Mouse (Mus musculus) forebrain, embryonic 15.5 days (tissue): ENCODE measurements at regions not wholly inside any gene's neighbourhood (a gene's known extent, or its start where the extent isn't known, plus 50 kb on each side); places are given as distances from the start of the nearest gene placed in this dataset.
A peak's percentile ranks its signal among the peaks of the same experiment; 100 is the strongest.
"Not testable (repeated sequence)": the region's sequence is repeated elsewhere in the genome, so short reads cannot be mapped to it uniquely, and the experiment has no call there.

Experiments
- ATAC-seq: fragments of 200-750 bp; cut with Nextera tagmentation; replicated peaks from 2 replicates; pipeline ENCODE4 v1.8.0; 2017; ENCODE audit warnings: mild to moderate bottlenecking, moderate TSS enrichment, moderate library complexity
- H3K27ac ChIP-seq: fragments of 300-500 bp; sonication (generic); replicated peaks from 2 replicates; pipeline ENCODE4 v1.5.1; 2015; ENCODE audit warnings: mild to moderate bottlenecking, inconsistent platforms
- H3K27me3 ChIP-seq: fragments of 300-500 bp; sonication (generic); 2 replicates; pipeline ENCODE4 v1.6.1; 2015; ENCODE audit warnings: inconsistent platforms
- H3K36me3 ChIP-seq: fragments of 300-500 bp; sonication (generic); 2 replicates; pipeline ENCODE4 v1.6.1; 2015; ENCODE audit warnings: mild to moderate bottlenecking, inconsistent platforms
- H3K4me1 ChIP-seq: fragments of 300-500 bp; sonication (generic); 2 replicates; pipeline ENCODE4 v1.6.1; 2015; ENCODE audit warnings: inconsistent platforms
- H3K4me2 ChIP-seq: fragments of 300-500 bp; sonication (generic); replicated peaks from 2 replicates; pipeline ENCODE4 v1.6.1; 2015; ENCODE audit warnings: mild to moderate bottlenecking, inconsistent platforms
- H3K4me3 ChIP-seq: fragments of 300-500 bp; sonication (generic); 2 replicates; pipeline ENCODE4 v1.5.1; 2015; ENCODE audit warnings: mild to moderate bottlenecking, inconsistent platforms
- H3K9ac ChIP-seq: fragments of 300-500 bp; sonication (generic); replicated peaks from 2 replicates; pipeline ENCODE4 v1.6.1; 2015; ENCODE audit warnings: mild to moderate bottlenecking, inconsistent platforms
- H3K9me3 ChIP-seq: fragments of 300-500 bp; sonication (generic); 2 replicates; pipeline ENCODE4 v1.6.1; 2016; ENCODE audit warnings: inconsistent platforms
- WGBS: fragments of 180-500 bp; shearing (Covaris S2); methylation state at CpG from one replicate; pipeline ENCODE4 v1.1.7; 2015; ENCODE audit warnings: mixed read lengths; 5-methylcytosine and 5-hydroxymethylcytosine counted together

DNA sequence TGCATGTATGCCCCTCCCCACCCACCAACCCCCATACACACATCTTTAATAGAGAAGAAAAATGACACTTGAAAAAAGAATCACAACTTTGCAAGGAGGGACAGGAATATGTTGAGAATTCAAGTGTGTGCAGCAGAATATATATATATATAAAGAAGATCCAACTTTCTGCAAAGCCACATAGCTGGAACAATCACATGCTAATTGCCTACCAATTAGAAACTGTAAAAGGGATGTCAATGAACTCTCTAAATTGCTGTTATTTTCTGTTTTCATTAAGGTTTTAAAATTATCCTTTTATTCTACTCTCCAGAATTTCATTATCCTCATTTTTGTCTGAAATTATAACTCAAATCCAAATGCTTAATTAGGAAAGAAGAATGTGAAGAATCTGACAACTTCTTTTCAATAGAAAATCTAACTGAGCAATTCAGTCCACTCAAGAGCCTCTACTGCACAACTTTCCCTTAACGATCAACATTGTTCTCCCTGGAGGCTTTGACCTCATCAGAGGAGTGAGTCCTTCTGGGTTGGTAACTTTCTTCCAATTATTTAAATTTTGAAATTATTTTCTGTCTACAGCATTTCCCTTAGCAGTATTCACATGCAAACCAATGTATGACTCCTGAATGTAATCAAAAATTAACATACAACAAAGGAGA, 610.2 kb downstream of the Gm9008 start:
- no peak overlapping the region for H3K4me2 ChIP-seq
- ATAC-seq: peak; percentile 46; the same call in 1 of the 2 replicates
- no peak overlapping the region for H3K27ac ChIP-seq
- H3K27me3 ChIP-seq: no peaks in the 10 kb centered on the region
- no peak overlapping the region for H3K9ac ChIP-seq
- no peak overlapping the region for H3K4me3 ChIP-seq
- H3K4me1 ChIP-seq: no peaks in the 10 kb centered on the region
- WGBS: 8% methylated on average over 1 of the region's 1 CpGs
- no peaks in the 10 kb centered on the region for H3K36me3 ChIP-seq
- H3K9me3 ChIP-seq: no peaks in the 10 kb centered on the region

- not testable (repeated sequence) for H3K36me3 ChIP-seq, H3K4me1 ChIP-seq, H3K27ac ChIP-seq, H3K4me2 ChIP-seq, H3K9ac ChIP-seq, ATAC-seq, H3K4me3 ChIP-seq, H3K9me3 ChIP-seq, H3K27me3 ChIP-seq
- 94% methylated on average over 11 of the region's 11 CpGs for WGBS
Measured at GRCm38 (mm10) chr6:75866291-75866690, 631.3 kb downstream of the Gm9008 start.
